In genomic region chr14:16483656-16484380, GRCm38 (mm10) we compare ENCODE assay signal across 8 mouse cellular contexts.
A peak's percentile ranks its signal among the peaks of the same experiment; 100 is the strongest.
DNase-seq lines count a peak whose midpoint lies in the region; ATAC-seq and TF ChIP-seq lines count a peak whose summit lies in the region.

No protein-coding gene starts in this region.

- peaks cover 4% of the 10 kb centered on the region; the same call in 1 of the 2 replicates for H3K4me1 ChIP-seq in forebrain, postnatal 0 days (ENCODE audit: insufficient read depth)
- no peaks in the 10 kb centered on the region for H3K4me1 ChIP-seq in intestine, postnatal 0 days (replicated peaks; ENCODE audit: control insufficient read depth, insufficient read depth, low read length)

- TF ChIP-seq CTCF in forebrain, postnatal 0 days (IDR thresholded peaks at IDR 0.05; ENCODE audit: low read depth) = no peak
- TF ChIP-seq CTCF in intestine, postnatal 0 days (IDR thresholded peaks at IDR 0.05; ENCODE audit: low read depth) = no peak

- no peaks in the 10 kb centered on the region for H3K27me3 ChIP-seq in forebrain, postnatal 0 days (ENCODE audit: insufficient read depth, low read length)
- H3K27me3 ChIP-seq in intestine, postnatal 0 days (replicated peaks; ENCODE audit: control insufficient read depth, insufficient read depth, low read length) = no peaks in the 10 kb centered on the region

- H3K36me3 ChIP-seq in forebrain, postnatal 0 days (ENCODE audit: insufficient read depth) = no peaks in the 10 kb centered on the region
- H3K36me3 ChIP-seq in intestine, postnatal 0 days (ENCODE audit: control insufficient read depth, insufficient read depth) = no peaks in the 10 kb centered on the region

- DNase-seq in cerebellum, adult 11 months = no peak
- peak; percentile 23 for DNase-seq in adrenal gland, adult 8-10 months
- DNase-seq in forebrain, postnatal 0 days = peak; percentile 36
- peak; percentile 28 to 63 for DNase-seq in kidney, postnatal 25 days
- no peak for DNase-seq in spleen, postnatal 10 days (ENCODE audit: low spot score in 2 of 2)
- DNase-seq in frontal cortex, postnatal 14 days (ENCODE audit: low spot score in 2 of 2) = no peak

- ATAC-seq in cerebellum, adult (ENCODE audit: insufficient number of reproducible peaks, low FRiP score, low TSS enrichment) = peak; percentile 36; the same call in 1 of the 2 replicates
- ATAC-seq in forebrain, postnatal 0 days = peak; percentile 82
- no peak for ATAC-seq in intestine, postnatal 0 days

- no peak overlapping the region for H3K4me3 ChIP-seq in forebrain, postnatal 0 days (ENCODE audit: low read depth, low read length)
- no peak overlapping the region for H3K4me3 ChIP-seq in intestine, postnatal 0 days (ENCODE audit: low read depth, low read length)

- no peak overlapping the region for H3K9ac ChIP-seq in forebrain, postnatal 0 days
- H3K9ac ChIP-seq in intestine, postnatal 0 days (ENCODE audit: low read depth, low read length) = no peak overlapping the region

- no peak overlapping the region for H3K4me2 ChIP-seq in forebrain, postnatal 0 days (ENCODE audit: low read depth)
- H3K4me2 ChIP-seq in intestine, postnatal 0 days (replicated peaks; ENCODE audit: low read depth) = no peak overlapping the region

- no peaks in the 10 kb centered on the region for H3K9me3 ChIP-seq in forebrain, postnatal 0 days (ENCODE audit: low read length)
- H3K9me3 ChIP-seq in intestine, postnatal 0 days (ENCODE audit: control insufficient read depth) = no peaks in the 10 kb centered on the region

- 21% methylated on average over 8 of the region's 8 CpGs for WGBS in forebrain, postnatal 0 days
- WGBS in intestine, postnatal 0 days = 64% methylated on average over 8 of the region's 8 CpGs

- no peak overlapping the region for H3K27ac ChIP-seq in forebrain, postnatal 0 days (ENCODE audit: low read depth, low read length)
- H3K27ac ChIP-seq in intestine, postnatal 0 days (ENCODE audit: low read depth, low read length) = no peak overlapping the region

Comparison
In these comparisons a context has a peak if more than half of its experiments do, and no peak if none do; other contexts are left out.
1. DNase-seq: peak in adrenal gland, adult 8-10 months (single experiment), forebrain, postnatal 0 days (single experiment) and kidney, postnatal 25 days (2 of 2); none in cerebellum, adult 11 months (single experiment), spleen, postnatal 10 days (0 of 2) and frontal cortex, postnatal 14 days (0 of 2).